Mouse (Mus musculus): ENCODE results near the gene Asah2. TPM values are rescaled to one million over a fixed set of nuclear protein-coding genes. Genes with fewer than 3 reads are reported as not detected.

The Asah2 gene
- polyA plus RNA-seq, 1 experiment from 2014 or later = 3.1 TPM

DNA sequence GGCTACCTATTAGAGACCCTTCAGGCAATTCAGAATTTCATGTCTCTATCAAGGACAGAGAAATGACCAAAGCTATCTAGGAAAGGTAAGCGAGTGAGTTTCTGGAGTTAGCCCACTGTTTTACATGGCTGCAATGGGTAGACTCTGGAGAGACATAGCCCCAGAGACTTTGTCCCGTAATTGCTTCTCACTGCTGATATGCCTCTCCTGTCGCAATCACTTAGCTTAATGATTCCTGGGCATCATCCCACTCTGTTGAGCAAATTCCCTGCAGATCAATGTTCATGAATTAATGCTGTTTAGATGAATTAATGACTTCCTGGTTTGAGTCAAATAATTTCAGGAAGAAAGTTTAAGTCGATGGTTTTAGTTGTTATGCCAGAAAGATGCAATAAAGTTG lies 153.3 kb downstream of the Asah2 start:
- H3K4me3 ChIP-seq (ENCODE audit: low read depth, low read length) = no peak overlapping the region
- H3K36me3 ChIP-seq (ENCODE audit: control insufficient read depth, insufficient read depth, low read length) = no peaks in the 10 kb centered on the region
- H3K9me3 ChIP-seq (replicated peaks; ENCODE audit: control insufficient read depth, low read length) = no peaks in the 10 kb centered on the region
- ATAC-seq (replicated peaks; ENCODE audit: insufficient number of reproducible peaks, low FRiP score, low TSS enrichment) = no peak
- no peaks in the 10 kb centered on the region for H3K27me3 ChIP-seq (ENCODE audit: control insufficient read depth, insufficient read depth, low read length)
- WGBS (ENCODE audit: insufficient replicate concordance) = 75% methylated on average over 4 of the region's 4 CpGs
- H3K4me2 ChIP-seq = no peak overlapping the region
- H3K4me1 ChIP-seq (ENCODE audit: control insufficient read depth, insufficient read depth, low read length) = no peaks in the 10 kb centered on the region
- H3K27ac ChIP-seq (ENCODE audit: low read depth, low read length) = no peak overlapping the region
- H3K9ac ChIP-seq (ENCODE audit: low read depth, low read length) = no peak overlapping the region

DNA sequence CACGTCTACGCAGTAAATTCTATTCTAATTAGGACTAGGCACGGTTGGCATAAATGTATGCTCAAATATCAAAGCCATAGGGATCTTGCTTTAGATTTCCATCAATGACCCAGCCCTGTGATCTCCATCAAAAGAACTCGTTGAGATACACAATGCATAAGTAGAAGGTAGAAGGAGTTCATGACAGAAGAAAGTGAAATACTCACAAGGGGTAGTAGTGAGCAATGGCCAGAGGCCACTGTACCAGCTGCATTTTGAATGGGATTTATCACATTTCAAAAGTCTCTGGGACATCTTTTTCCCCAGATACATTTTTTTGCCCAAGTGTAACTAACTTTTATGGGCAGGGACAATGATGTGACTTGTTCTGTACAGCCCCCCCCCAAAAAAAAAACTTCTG lies 153.7 kb downstream of the Asah2 start:
- no peak for ATAC-seq (replicated peaks; ENCODE audit: insufficient number of reproducible peaks, low FRiP score, low TSS enrichment)
- 83% methylated on average over 4 of the region's 4 CpGs for WGBS (ENCODE audit: insufficient replicate concordance)
- no peaks in the 10 kb centered on the region for H3K9me3 ChIP-seq (replicated peaks; ENCODE audit: control insufficient read depth, low read length)
- no peaks in the 10 kb centered on the region for H3K36me3 ChIP-seq (ENCODE audit: control insufficient read depth, insufficient read depth, low read length)
- H3K4me3 ChIP-seq (ENCODE audit: low read depth, low read length) = no peak overlapping the region
- H3K27me3 ChIP-seq (ENCODE audit: control insufficient read depth, insufficient read depth, low read length) = no peaks in the 10 kb centered on the region
- H3K9ac ChIP-seq (ENCODE audit: low read depth, low read length) = no peak overlapping the region
- no peak overlapping the region for H3K4me2 ChIP-seq
- H3K27ac ChIP-seq (ENCODE audit: low read depth, low read length) = no peak overlapping the region
- no peaks in the 10 kb centered on the region for H3K4me1 ChIP-seq (ENCODE audit: control insufficient read depth, insufficient read depth, low read length)

DNA sequence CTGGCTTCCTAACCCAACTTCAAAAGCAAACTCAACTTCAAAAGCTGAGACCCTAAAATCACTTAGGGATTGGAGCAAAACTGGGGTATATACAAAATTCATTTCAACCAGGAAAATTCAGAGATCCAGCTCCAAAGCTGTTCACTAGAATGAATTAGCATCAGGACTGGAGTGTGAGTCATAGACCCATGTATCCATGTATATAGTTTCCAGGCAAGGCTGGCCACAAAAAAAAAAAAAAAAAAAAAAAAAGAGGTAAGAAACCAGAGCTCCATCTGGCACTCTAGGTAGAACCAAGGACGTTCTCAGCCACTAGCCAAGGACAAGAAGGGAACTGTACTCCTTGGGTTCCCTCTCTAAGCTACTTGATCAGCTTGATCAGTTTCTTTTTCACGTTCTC lies 154.2 kb downstream of the Asah2 start:
- no peak for ATAC-seq (replicated peaks; ENCODE audit: insufficient number of reproducible peaks, low FRiP score, low TSS enrichment)
- H3K4me3 ChIP-seq (ENCODE audit: low read depth, low read length) = no peak overlapping the region
- no peaks in the 10 kb centered on the region for H3K27me3 ChIP-seq (ENCODE audit: control insufficient read depth, insufficient read depth, low read length)
- H3K9me3 ChIP-seq (replicated peaks; ENCODE audit: control insufficient read depth, low read length) = no peaks in the 10 kb centered on the region
- no peaks in the 10 kb centered on the region for H3K4me1 ChIP-seq (ENCODE audit: control insufficient read depth, insufficient read depth, low read length)
- no peaks in the 10 kb centered on the region for H3K36me3 ChIP-seq (ENCODE audit: control insufficient read depth, insufficient read depth, low read length)
- no peak overlapping the region for H3K27ac ChIP-seq (ENCODE audit: low read depth, low read length)
- no peak overlapping the region for H3K4me2 ChIP-seq
- 64% methylated on average over 2 of the region's 2 CpGs for WGBS (ENCODE audit: insufficient replicate concordance)
- H3K9ac ChIP-seq (ENCODE audit: low read depth, low read length) = no peak overlapping the region

DNA sequence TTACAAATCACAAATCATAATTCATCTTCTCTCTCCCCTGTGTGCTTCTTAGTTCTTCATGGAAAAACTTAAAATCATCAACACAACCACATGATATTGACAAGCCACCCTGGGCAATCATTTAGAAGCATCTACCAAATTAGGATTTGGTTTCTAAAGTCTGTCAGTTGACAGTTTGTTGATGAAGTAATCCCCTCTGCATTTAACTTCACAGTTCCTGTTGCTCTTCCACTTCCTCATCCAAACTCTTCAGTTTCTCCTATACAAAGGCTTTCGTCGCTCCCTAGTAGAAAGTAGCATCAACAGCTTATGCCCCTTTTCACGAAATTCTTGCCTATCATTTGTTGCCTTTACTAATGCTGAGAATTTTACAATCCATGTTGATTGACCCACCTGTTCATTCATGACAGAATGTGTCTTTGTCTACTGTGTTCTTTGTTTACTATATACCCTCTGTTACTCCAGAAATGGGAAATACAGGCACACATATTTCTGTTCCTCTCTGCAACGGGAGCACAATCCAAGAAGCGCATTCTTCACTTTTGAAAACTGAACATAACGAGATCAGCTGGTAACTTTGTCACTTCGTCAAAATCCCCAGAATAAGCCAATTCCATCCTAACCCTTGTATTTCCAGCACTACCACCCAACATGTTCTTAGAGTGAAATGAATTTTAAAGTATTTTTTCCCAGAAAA lies 157.1 kb downstream of the Asah2 start:
- Histone ChIP-seq H3K4me2 (no peak overlapping the region), H3K4me1 (ENCODE audit: control insufficient read depth, insufficient read depth, low read length) (no peaks in the 10 kb centered on the region), H3K36me3 (ENCODE audit: control insufficient read depth, insufficient read depth, low read length) (no peaks in the 10 kb centered on the region), H3K9me3 (replicated peaks; ENCODE audit: control insufficient read depth, low read length) (no peaks in the 10 kb centered on the region), H3K27me3 (ENCODE audit: control insufficient read depth, insufficient read depth, low read length) (no peaks in the 10 kb centered on the region), H3K4me3 (ENCODE audit: low read depth, low read length) (no peak overlapping the region), H3K9ac (ENCODE audit: low read depth, low read length) (no peak overlapping the region), H3K27ac (ENCODE audit: low read depth, low read length) (no peak overlapping the region)
- whole genome bisulfite sequencing (ENCODE audit: insufficient replicate concordance) = 81% methylated on average over 7 of the region's 7 CpGs
- ATAC-seq (replicated peaks; ENCODE audit: insufficient number of reproducible peaks, low FRiP score, low TSS enrichment) = no peak

Other genes starting within 250 kb of the Asah2 start
- gene A1cf, start 239.4 kb downstream of the Asah2 start, polyA plus RNA-seq (2014; fragmentation: Nextera tagmentation; extraction: Ambion mirVana) = 0.62 TPM in 1 of 2 replicates, not detected in the other

Data from heart, embryonic 11.5 days (tissue).